Mouse (Mus musculus) adrenal gland, adult 2 months (tissue): ENCODE measurements around the gene Pgm3. TPM values are rescaled to one million over a fixed set of nuclear protein-coding genes. Genes with fewer than 3 reads are reported as not detected.
"Not testable (repeated sequence)": the region's sequence is repeated elsewhere in the genome, so short reads cannot be mapped to it uniquely, and the experiment has no call there.

Experiments used
- DNase-seq: peaks from one replicate; pipeline ENCODE4 v3.0.0; 2021
- long read RNA-seq: library from polyadenylated mRNA; stranded (forward); transcript quantifications from one replicate; pipeline ENCODE4 v2.0.0, GENCODE M21; 2021
- polyA plus RNA-seq: library from polyadenylated mRNA; depleted of rRNA; stranded (reverse); fragments of >200 nt; gene quantifications from 2 replicates; pipeline ENCODE4 v1.2.3, GENCODE M21; 2012; rRNA removed
- total RNA-seq, 2 experiments: library from RNA; stranded (reverse); gene quantifications; 2 replicates each; pipeline ENCODE4 v1.2.3; 2021

Gene Pgm3
- total RNA-seq, result 10 to 100 TPM; 20.8 to 52.6 TPM
- polyA plus RNA-seq, result 2.9 and 3.9 TPM in 2 replicates
- long read RNA-seq, transcript Pgm3-201 (13 exons, 2,666 nt), result major isoform, 15 of 18 reads
- long read RNA-seq, partial matches to known transcripts, result 1 of 18 reads
- long read RNA-seq, other reads (novel, unspliced or antisense), result 2 of 18 reads

DNA sequence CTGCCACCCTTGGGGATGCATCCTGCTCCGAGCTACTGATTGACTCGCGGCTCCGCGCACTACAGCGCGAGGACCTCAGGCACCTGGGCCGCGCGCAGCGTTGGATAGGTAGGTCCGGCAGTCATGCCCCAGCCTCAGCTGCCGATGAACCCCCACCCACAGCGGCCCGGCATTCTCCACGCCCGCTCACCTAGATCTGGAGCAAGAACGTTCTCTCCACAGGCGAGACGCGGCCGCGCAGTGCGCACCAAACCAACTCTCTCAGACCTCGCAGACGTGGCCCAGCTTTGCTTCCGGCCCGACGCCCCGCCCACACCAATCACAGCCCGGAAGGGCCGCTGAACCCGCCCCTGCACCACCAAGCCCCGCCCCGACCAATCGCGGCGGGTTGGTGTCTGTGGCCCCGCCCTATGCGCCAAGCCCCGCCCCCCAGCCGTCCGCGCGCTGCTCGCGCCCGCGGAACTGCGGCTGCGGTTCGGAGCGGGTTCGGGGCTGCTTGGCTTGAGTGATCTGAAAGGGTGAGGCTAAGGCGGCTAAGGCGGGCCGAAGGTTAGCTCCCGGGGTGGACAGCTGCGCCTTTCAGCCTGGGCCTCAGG is at the start of gene Pgm3, which contains the start of gene Rwdd2a:
Gene Pgm3, minus strand, starts transcription at position 303 of the 596 bp plus-strand sequence.
Gene Rwdd2a, plus strand, starts transcription at position 452 of the 596 bp plus-strand sequence.
- peak; percentile 98 for DNase-seq

DNA sequence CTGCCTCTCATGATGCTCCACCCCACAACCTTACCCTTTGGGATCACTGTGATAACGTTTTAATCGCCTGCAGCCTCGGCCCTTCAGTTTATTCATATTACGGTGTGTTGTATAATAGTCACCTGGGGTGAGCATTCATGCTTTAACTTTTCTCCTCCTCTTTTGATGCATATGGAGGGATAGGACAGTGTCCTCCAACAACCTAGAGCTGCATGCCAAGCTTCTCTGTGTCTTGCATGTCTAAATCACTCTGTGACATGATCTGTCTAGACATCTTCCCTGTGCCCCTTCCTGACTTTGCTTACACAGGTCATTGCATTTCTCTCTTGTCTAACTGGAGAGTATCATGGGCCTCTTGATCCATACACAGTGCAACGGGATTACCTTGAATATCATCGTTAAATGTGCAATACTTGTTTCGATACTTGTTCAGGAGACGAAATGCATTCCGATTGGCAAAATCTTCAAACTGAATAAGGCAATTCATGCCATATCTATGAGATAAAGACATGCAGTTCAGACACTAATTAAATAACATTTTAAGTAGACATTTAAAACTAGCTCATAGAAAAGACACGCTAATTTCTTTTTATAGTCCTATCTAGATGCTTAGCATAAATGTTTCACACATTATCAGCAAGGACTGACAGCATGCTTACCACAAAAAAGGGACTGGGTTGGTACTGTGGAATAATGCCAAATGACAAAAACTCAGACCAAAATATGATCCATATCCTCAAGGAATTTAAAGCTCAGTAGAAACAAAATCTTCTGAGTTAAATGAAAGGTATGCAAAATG is 47.9 kb upstream of the Pgm3 start:
- no peak for DNase-seq

DNA sequence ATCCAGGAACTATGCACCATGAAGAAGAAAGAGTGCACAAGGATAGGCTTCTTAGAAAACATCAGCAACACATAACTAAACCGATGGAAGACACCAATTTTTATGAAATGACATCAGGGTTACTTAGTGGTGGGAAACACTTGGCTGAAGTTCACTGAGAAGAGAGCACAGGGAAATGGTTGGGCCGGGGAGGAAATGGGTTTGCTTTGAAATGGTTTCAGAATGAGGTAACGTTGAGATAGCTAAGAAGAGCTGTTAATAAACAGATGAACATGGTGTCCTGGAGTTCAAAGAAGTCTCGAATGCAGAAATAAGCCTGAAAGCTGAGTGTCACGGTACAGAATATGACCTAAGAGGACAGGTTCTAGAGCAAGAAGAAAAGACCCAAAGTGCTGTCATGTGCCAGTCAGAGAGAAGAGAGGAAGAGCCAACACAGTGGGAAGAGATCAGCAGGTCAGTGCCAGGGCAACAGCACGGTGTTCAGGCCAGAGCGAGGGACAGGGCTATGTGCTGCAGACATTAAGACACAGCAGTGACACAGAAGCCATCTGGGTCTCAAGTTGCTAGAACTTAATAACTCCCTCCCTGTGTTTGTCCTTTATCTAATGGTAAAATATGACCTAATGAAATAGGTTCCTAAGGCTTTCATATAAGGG is 46.3 kb upstream of the Pgm3 start:
- no peak for DNase-seq

DNA sequence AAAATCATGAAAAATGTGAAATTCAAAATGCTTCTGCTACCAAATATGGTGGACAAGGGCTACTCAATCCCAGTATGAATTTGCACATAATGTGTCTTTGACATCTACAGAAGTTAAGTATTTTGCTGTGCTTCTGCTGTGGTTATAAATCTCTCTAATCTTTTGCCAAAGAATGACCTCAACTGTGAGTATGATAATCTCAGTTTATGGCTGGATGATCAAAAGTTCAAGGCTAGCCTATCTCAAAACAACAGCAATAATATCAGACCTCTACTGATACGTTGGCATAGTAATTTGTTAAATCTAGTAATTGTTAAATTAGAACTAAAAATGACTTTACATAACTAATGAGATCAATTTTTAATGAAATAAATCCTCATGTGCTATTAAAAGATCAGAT is 44.1 kb upstream of the Pgm3 start:
- DNase-seq, result no peak

GRCm38 (mm10) chr9:86612091-86612490 is 40.4 kb upstream of the Pgm3 start:
- no peak for DNase-seq

DNA sequence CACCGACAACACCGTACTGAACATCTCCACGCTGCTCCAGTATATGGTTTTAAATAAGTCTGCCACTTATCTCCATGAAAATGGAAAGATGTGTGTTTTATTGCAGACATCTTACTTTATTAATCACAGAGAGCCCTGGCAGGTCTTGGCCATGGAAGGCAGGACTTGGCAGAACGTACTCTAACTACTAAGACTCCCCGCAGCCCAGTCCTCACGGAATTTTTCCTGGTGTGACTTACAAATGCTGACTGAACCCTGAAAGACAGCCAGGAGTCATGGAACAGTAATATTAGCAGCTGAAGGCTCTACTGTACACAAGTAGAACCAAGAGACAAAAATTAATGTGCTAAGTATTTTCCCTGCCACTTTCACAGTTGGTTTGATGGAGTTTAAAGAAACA is 34.1 kb upstream of the Pgm3 start:
- no peak for DNase-seq

DNA sequence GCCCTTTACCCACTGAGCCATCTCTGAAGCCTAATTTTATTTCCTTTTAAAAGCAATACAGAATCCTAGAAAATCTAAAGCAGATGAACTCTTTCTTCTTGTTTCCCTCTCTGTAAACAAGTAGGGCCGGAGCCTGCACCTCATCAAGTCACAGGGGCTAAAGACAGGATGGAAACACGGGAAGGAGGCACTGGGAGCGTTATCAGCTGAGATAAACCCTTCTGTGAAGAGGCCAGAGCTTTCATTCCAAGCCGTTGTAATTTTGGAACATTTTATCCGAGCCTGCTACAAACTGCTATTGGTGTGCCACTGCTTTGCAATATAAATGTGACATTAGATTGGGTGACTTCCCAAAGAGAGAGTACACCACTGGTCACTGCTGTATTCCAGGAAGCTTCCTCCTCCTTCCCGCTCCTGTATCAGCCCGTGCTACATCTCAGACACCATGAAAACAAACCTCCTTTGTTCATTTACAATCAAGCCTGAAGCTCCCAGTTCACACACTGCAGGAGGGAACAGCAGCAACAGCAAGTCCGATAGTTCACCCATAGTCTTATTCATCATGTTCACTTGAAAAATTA is 28.2 kb upstream of the Pgm3 start:
- DNase-seq, result no peak

- DNase-seq, result not testable (repeated sequence)
Measured at GRCm38 (mm10) chr9:86596983-86597382, 25.3 kb upstream of the Pgm3 start.

GRCm38 (mm10) chr9:86594357-86594767 is 22.7 kb upstream of the Pgm3 start:
- DNase-seq, result not testable (repeated sequence)

DNA sequence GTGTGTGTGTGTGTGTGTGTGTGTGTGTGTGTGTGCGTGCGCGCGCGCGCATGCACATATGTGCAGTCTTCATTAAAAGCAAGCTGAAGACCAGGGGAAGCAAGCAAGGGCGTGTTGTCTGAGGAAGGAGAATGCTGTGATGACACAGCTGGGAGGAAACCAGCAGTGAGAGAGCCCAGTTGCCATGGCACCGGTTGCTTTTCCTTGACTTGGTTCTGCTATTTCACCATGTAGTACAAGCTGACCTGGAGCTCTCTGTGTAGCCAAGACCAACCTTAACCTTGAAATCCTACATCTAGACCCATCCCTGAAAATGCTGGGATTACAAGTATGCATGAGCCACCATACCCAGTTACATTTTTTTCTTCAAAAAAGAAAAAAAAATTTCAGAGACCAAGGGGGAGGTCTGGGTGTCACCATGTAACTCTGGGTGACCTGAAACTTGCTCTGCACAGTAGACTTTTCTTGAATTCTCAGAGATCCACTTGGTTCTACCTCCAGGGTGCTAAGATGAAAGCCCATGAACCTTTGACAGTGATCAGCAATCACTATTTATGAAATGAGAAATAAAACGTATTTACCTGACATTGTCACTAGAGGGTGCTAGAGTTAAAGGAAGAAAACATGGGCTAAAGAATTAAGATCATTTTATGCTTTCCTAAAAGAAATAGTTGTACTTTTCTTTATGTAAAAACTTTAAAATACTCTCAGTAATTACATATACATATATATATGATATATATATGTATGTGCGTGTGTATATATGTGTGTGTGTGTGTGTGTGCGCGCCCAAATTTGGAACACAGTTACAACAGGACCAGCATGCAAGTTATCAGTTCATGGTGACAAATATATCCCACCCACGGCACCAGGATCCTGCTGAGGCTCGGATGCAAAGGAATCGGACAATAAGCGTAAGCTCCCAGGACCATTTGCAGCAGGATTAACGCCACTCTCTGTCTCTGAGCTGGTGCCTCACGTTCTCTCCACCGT is 21.3 kb upstream of the Pgm3 start:
- peak; percentile 44 for DNase-seq

- DNase-seq, result no peak
Measured at GRCm38 (mm10) chr9:86587019-86587795, 15.6 kb upstream of the Pgm3 start.

DNA sequence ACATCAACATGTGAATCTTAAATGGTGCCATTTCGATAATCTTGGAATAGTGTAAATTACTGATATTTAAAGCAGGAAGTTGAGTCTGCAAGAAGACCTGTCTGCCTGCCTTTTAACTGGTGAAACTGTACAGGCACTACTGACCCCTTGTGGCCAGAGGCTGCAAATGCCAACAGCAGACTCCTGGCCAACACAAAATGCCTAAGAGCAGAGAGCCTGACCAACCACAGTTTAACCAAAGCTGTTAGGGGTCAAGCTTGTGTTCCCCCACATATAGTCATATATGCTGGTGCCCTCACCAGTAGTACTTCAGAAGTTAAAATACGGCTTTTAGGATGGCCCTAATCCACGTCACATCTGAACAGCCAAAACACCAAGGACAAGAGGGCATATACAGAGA is 12.1 kb upstream of the Pgm3 start:
- DNase-seq, result peak; percentile 75

DNA sequence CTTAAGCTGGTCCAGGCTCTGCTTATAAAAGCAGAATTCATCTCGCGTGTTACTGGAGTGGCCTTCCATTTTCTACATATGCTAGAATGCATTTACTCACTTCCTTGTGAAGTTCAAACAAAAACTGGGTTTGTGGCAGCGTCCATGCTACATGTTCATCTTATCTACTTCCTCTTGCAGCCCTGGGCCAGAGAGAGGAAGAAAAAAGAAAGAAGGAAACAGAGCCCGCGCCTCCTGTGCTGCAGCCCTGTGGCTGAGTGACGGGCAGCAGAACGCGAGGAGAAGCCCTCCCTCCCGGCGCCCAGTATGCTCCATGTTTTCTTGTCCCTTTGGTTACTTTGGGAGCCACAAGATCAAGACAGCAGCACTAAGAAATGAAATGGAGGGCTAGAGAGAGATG is 8.0 kb upstream of the Pgm3 start:
- DNase-seq, result no peak

DNA sequence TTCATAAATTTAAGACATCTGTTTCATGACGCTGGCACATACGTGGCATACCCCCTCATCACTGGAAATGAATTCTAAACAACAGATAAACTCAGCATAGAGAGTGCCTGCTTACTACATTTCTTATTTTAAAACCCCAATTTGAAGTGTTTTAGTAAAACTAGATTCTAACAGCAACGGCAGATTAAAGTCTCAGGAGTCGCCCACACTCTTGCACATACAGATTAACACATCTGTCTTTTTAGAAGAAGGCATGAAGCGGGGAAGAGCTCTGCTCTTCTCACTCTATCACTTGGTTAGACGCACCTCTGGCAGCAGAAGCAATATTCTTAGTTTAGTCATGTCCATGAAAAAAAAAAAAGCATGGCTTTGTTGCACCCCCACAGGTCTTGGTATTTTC is 3.5 kb upstream of the Pgm3 start:
- no peak for DNase-seq

DNA sequence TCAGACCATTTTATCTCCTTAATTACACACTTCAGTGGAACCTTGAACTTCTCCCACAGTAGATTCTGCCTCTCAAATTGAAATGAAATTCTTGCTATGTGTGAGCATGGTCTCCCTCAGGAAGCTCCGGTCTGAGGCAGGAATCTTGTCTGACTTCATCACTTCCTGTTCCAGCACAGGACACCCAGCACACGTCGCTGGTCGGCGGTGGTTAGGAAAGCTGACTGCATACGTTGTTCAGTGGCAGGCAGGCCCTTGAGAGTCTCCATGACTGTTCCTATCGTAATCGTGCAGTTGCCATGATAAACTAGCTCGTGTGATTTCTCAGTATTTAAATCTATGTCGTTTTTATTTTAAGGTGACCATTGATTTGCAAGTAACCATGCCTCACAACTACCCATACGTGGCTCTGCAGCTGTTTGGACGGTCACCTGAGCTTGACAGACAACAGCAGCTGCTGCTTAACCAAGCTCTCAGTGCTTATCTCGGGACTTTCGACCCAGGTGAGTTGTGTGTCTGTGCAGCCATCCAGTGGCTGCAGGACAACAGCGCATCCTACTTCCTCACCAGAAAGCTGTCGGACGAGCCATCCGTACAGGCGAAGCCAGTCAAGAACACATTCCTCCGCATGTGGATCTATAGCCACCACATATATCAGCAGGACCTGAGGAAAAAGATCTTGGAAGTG is 2.1 kb upstream of the Pgm3 start:
- no peak for DNase-seq

- DNase-seq, result peak; percentile 79
Measured at GRCm38 (mm10) chr9:86572636-86573291, 1.1 kb upstream of the Pgm3 start.

- peak; percentile 75 for DNase-seq
Measured at GRCm38 (mm10) chr9:86572196-86572595, 554 bp upstream of the Pgm3 start.

DNA sequence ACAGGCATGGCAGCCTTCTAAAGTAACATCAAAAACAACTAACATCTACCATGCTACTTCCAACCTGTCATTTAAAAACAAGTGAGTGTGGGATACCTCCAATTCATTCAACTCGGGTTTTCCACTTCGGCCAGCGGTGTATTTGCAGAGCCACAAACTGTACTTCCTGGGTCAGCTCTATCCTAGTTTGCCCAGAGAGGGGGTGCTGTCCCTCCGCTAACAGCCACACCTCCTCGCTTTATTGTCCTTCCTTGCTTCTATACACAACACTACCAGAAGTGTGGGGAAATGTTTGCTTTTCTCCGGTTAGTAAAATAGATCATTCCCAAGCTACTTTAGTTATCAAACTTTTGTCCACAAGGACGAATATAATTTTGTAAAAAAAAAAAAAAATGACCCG is 696 bp downstream of the Pgm3 start:
- no peak for DNase-seq

DNA sequence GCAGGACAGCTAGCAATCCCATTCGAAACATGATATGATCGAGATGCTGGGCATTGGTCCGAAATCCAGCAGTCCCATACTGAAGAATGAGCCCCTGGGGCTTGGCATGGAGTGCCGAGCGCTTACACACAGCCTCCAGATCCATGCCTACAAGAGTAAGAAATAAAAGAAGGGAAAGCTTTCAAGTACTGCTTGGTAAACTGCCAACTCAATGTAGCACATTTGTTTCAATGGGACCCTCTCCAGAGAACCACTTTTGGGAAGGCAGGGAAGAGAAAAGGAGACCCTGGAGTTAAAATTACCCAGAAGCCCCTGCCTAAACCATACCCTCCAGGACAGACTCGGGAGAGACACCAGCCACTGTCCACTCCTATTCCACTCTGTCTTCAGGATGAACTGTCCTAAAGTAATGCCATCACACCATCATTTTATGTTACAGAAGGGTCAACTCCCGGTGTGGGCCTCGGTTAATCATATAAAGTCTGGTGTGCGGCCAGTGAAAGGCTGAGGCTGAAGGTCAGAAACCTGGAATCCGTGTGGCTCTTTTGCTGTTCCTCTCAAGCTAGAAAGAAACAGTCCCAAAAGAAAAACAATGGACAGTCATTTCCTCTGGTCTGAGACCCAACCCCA is 1.3 kb downstream of the Pgm3 start:
- DNase-seq, result no peak
